Mouse (Mus musculus) small intestine, adult 2 months (tissue): ENCODE data around the gene C1qtnf7. TPM values are rescaled to one million over a fixed set of nuclear protein-coding genes. Genes with fewer than 3 reads are reported as not detected.

Source experiments
- H3K27ac ChIP-seq: fragments of 200-500 bp; 2 replicates; pipeline ENCODE4 v1.5.1; 2012; ENCODE audit warnings: low read depth, low read length, control low read depth, inconsistent platforms; ENCODE audit not compliant: insufficient read depth
- H3K27me3 ChIP-seq: fragments of 200-500 bp; 2 replicates; pipeline ENCODE4 v1.6.1; 2012; ENCODE audit warnings: mild to moderate bottlenecking, moderate library complexity, low read length, inconsistent platforms; ENCODE audit not compliant: control insufficient read depth, insufficient read depth
- H3K36me3 ChIP-seq: fragments of 200-500 bp; 2 replicates; pipeline ENCODE4 v1.6.1; 2012; ENCODE audit warnings: mild to moderate bottlenecking, low read length, control low read depth, inconsistent platforms; ENCODE audit not compliant: control insufficient read depth, insufficient read depth
- H3K4me1 ChIP-seq: fragments of 200-500 bp; 2 replicates; pipeline ENCODE4 v1.6.1; 2012; ENCODE audit warnings: low read length, inconsistent platforms, mixed read lengths; ENCODE audit not compliant: control insufficient read depth, insufficient read depth, insufficient read length
- H3K4me3 ChIP-seq: fragments of 200-500 bp; 2 replicates; pipeline ENCODE4 v1.5.1; 2012; ENCODE audit warnings: low read depth, mild to moderate bottlenecking, control low read depth, inconsistent platforms, low read length, moderate library complexity
- CTCF ChIP-seq: fragments of 200-500 bp; IDR thresholded peaks from 2 replicates; pipeline ENCODE4 v1.5.1; 2012; ENCODE audit warnings: low read depth, mild to moderate bottlenecking, control low read depth, inconsistent platforms, low read length, moderate library complexity, mixed read lengths; ENCODE audit not compliant: insufficient replicate concordance, insufficient read length; ENCODE audit errors: extremely low read depth
- POLR2A ChIP-seq: fragments of 200-500 bp; IDR thresholded peaks from 2 replicates; pipeline ENCODE4 v1.6.1; 2012; ENCODE audit warnings: low read depth, mild to moderate bottlenecking, control low read depth, inconsistent platforms, low read length, moderate library complexity
- WGBS: fragments of 180-500 bp; shearing (Covaris S2); methylation state at CpG from one replicate; pipeline ENCODE4 v1.1.7; 2018; 5-methylcytosine and 5-hydroxymethylcytosine counted together
- polyA plus RNA-seq: library from polyadenylated mRNA; depleted of rRNA; stranded (reverse); fragments of >200 nt; gene quantifications from 2 replicates; pipeline ENCODE4 v1.2.3, GENCODE M21; 2012

Gene C1qtnf7
- polyA plus RNA-seq, 1 experiment: 0.58 TPM

DNA sequence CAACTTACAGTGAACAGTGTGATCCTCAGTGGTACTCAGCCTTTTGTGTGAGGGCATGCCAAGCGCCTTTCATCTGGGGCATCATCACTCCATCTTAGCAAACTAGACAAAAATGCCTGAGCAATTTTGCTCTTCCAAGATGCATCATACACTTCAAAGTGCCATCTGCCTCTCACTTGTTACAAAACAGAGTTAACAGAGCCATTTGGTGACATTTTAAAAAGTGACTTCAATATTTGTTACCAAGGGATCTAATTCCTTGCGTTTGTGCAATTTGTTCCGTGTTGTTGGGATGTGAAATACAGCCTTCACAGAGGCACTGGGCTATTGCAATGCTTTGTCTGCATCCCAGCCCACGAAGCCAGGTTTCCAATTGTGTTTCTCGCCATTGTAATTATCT, 42.1 kb downstream of the C1qtnf7 start:
- Histone ChIP-seq H3K27me3 (no peaks in the 10 kb centered on the region), H3K36me3 (no peaks in the 10 kb centered on the region), H3K4me1 (no peaks in the 10 kb centered on the region), H3K4me3 (no peak overlapping the region), H3K27ac (no peak overlapping the region)
- TF ChIP-seq CTCF: no peak
- TF ChIP-seq POLR2A: no peak
- WGBS: 92% methylated on average over 5 of the region's 5 CpGs

DNA sequence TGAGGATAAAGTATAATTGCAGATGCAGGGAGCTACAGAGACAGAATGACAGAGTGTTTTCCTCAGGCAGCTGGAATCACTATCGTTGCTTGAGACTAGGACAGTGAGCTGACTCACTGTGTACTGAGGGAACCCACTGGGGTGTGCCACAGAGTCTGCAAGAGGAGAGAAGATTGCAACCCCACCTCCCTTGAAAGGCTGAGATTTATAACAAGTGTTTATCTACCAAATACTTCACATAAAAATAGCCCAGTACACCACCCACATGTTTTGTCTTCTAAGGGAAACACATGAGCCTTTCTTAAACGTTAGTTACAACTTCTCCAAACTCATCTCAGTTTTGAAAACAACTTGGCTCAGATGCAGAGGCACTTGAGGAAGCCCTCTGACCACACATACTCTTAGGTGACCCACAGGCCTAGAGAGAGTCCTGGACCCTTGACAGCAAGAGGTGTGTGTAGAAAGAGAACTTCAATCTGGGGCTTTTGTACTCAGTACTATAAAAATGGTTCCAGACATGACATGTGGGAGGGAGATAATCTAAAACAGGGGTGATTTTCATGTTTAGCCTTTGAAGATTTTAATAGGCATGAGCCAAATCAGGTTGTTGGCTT, 46.4 kb downstream of the C1qtnf7 start:
- TF ChIP-seq CTCF (no peak), POLR2A (no peak)
- Histone ChIP-seq H3K4me1 (no peaks in the 10 kb centered on the region), H3K4me3 (no peak overlapping the region), H3K27ac (no peak overlapping the region), H3K36me3 (no peaks in the 10 kb centered on the region), H3K27me3 (no peaks in the 10 kb centered on the region)
- WGBS: 15% methylated on average over 2 of the region's 2 CpGs

DNA sequence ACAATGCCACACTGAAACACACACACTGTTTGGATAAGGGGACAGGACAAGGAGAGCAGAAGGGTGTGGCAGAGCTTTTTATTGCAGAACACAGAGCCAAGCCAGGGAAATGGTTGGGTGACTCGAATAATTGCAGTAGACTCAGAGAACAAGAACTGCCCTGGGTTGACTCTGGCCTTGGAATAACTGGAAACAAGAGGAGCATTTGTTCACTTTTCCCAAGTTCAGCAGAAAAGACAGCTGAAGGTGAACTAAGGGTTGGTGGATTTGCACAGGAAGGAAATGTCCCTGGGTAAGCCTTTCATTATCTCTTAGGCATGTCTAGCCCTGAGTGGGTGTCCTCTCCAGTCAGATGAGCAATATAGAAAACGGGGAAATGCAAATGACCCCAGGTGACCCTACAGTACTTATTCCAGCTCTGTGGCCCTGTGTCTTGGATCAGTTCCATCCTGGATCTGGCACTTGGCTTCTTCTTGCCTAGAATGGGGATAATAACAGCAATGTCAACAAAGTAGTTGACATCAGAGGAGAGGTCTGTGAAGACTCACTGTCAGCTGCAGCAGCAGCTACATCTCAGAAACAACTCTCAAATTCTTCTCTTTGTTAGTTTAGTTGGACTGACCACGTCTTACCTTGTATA, 54.5 kb downstream of the C1qtnf7 start:
- no peak overlapping the region for H3K27ac ChIP-seq
- no peak overlapping the region for H3K4me3 ChIP-seq
- WGBS: 14% methylated on average over 3 of the region's 3 CpGs
- H3K27me3 ChIP-seq: no peaks in the 10 kb centered on the region
- H3K36me3 ChIP-seq: no peaks in the 10 kb centered on the region
- TF ChIP-seq CTCF (no peak), POLR2A (no peak)
- H3K4me1 ChIP-seq: peaks cover 6% of the 10 kb centered on the region; the same call in 1 of the 2 replicates

DNA sequence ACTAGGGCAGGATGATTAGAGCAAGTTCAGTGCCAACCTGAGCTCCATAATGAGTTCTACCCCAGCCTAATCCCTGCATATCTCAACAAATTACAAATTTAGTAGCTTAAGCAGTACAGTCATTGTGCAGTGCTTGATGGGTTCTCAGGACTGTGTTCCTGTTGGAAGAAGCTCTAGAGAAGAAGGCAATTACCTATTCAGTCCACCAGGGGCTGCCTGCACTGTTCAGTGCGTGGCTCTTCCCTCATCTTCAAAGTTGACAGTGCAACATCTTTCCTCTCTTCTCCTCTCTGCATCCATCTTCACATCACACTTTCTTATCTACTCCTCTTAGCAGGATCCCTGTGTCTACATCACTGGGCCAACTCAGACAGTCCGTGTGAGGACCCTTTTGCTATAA, 67.5 kb downstream of the C1qtnf7 start:
- Histone ChIP-seq H3K27ac (no peak overlapping the region), H3K36me3 (no peaks in the 10 kb centered on the region), H3K27me3 (no peaks in the 10 kb centered on the region), H3K4me3 (no peak overlapping the region), H3K4me1 (no peaks in the 10 kb centered on the region)
- WGBS: 36% methylated on average over 2 of the region's 2 CpGs
- TF ChIP-seq CTCF (peak; percentile 32; the same call in 1 of the 2 replicates), POLR2A (no peak)

DNA sequence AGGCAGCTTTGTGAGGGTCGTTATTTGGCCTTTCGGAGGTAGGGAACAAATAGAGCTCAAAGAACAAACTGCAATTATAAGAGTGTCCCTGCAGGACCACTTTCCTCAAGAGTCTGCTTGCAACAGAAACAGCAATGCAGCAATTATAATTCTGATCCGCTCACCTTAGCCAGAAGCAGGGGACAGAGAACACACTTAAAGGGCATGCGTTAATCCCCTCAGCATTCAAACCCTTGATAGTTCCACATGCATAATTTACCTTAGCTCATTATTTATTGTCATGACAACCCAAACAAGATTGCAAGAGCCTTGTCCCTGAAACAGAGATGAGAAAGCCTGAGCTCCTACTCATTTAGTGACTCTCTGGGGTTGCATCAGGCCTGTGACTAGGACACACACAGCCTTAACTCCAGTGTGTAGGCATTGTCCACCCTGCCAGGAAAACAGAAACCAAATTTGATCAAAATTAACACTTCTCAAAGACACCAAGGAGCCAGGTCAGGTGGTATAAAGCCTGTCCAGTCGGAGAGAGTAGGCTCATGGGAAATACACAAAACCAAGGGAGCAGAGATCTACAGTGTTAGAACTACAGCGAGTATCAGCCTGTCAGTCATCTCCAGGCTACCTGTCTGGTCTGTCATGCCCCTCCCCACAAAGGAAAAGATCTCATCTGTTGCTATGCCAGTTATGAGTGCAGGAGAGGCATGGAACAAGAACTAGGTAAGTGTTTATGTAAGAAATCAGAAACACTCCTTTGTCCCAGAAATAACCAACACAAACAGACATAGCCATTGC, 68.2 kb downstream of the C1qtnf7 start:
- no peak for TF ChIP-seq CTCF
- TF ChIP-seq POLR2A: no peak
- WGBS: 88% methylated on average over 6 of the region's 6 CpGs
- Histone ChIP-seq H3K36me3 (no peaks in the 10 kb centered on the region), H3K27ac (no peak overlapping the region), H3K4me3 (no peak overlapping the region), H3K4me1 (no peaks in the 10 kb centered on the region), H3K27me3 (no peaks in the 10 kb centered on the region)

DNA sequence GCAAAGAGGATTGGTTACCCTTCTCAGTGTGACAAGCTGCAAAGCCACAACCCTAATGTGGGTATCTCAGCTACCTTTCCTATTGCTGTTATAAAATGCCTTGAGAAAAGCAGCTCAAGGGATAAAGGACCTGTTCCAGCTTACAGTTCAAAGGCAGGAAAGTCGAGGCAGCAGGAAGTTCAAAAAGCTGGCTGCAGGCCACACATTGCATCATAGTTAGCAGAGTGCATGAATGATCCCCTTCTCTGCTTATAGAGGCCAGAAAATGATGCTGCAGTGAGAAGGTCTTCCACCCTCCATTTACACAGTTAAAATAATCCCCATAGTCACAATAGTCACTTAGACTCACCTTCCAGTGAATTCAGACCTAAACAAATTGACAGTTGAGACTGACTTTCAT, 69.1 kb downstream of the C1qtnf7 start:
- Histone ChIP-seq H3K27ac (no peak overlapping the region), H3K4me3 (no peak overlapping the region), H3K27me3 (no peaks in the 10 kb centered on the region), H3K4me1 (no peaks in the 10 kb centered on the region), H3K36me3 (no peaks in the 10 kb centered on the region)
- WGBS: 2% methylated on average over 1 of the region's 1 CpGs
- no peak for TF ChIP-seq CTCF
- no peak for TF ChIP-seq POLR2A
